8 mouse cellular contexts compared by ENCODE assay signal in genomic region chr7:123370700-123371099, GRCm38 (mm10). TPM values are rescaled to one million over a fixed set of nuclear protein-coding genes. Genes with fewer than 3 reads are reported as not detected.
A peak's percentile ranks its signal among the peaks of the same experiment; 100 is the strongest.
DNase-seq lines count a peak whose midpoint lies in the region; ATAC-seq and TF ChIP-seq lines count a peak whose summit lies in the region.

No protein-coding gene starts in this region.

- no peak for TF ChIP-seq CTCF in kidney, postnatal 0 days (IDR thresholded peaks at IDR 0.05; ENCODE audit: low read depth)

- H3K4me2 ChIP-seq in kidney, postnatal 0 days (ENCODE audit: low read length) = peak overlapping the region; percentile 89

- peaks cover 20% of the 10 kb centered on the region for H3K4me1 ChIP-seq in kidney, postnatal 0 days (replicated peaks; ENCODE audit: insufficient read depth, low read length)
- H3K4me1 ChIP-seq in embryonic facial prominence, embryonic 10.5 days = peaks cover 36% of the 10 kb centered on the region

- H3K9ac ChIP-seq in kidney, postnatal 0 days (ENCODE audit: low read depth, low read length) = peak overlapping the region; percentile 86

- peak; percentile 5 for DNase-seq in kidney, postnatal 0 days (ENCODE audit: low spot score)
- no peak for DNase-seq in kidney, adult 18-20 months
- no peak for DNase-seq in embryonic facial prominence, embryonic 10.5 days (ENCODE audit: low spot score)
- DNase-seq in induced T-regulatory cell, adult 2 months (ENCODE audit: low read depth) = peak; percentile 35
- DNase-seq in naive thymus-derived CD4-positive, alpha-beta T cell, adult 2 months (ENCODE audit: low read depth) = peak; percentile 25
- no peak for DNase-seq in spleen, postnatal 10 days (ENCODE audit: low spot score in 2 of 2)
- DNase-seq in thymus, postnatal 25 days = no peak

- H3K27me3 ChIP-seq in kidney, postnatal 0 days (ENCODE audit: insufficient read depth, low read length) = no peaks in the 10 kb centered on the region
- H3K27me3 ChIP-seq in embryonic facial prominence, embryonic 10.5 days (replicated peaks; ENCODE audit: low read depth, poor library complexity, severe bottlenecking) = no peaks in the 10 kb centered on the region

- ATAC-seq in kidney, postnatal 0 days (replicated peaks; ENCODE audit: low FRiP score, low read depth) = no peak
- no peak for ATAC-seq in inflammation-experienced regulatory T-cells, adult 6 months

- peak overlapping the region; percentile 86 for H3K27ac ChIP-seq in kidney, postnatal 0 days
- peak overlapping the region; percentile 93 for H3K27ac ChIP-seq in embryonic facial prominence, embryonic 10.5 days (replicated peaks)

- no peaks in the 10 kb centered on the region for H3K9me3 ChIP-seq in kidney, postnatal 0 days (replicated peaks; ENCODE audit: low read length)
- H3K9me3 ChIP-seq in embryonic facial prominence, embryonic 10.5 days = no peaks in the 10 kb centered on the region

- WGBS in kidney, postnatal 0 days = 37% methylated on average over 9 of the region's 9 CpGs
- WGBS in embryonic facial prominence, embryonic 10.5 days = 49% methylated on average over 9 of the region's 9 CpGs

- H3K36me3 ChIP-seq in kidney, postnatal 0 days (ENCODE audit: insufficient read depth, low read length) = no peaks in the 10 kb centered on the region
- no peaks in the 10 kb centered on the region for H3K36me3 ChIP-seq in embryonic facial prominence, embryonic 10.5 days (replicated peaks)

- H3K4me3 ChIP-seq in kidney, postnatal 0 days (replicated peaks; ENCODE audit: low read depth, low read length) = peak overlapping the region; percentile 87
- H3K4me3 ChIP-seq in embryonic facial prominence, embryonic 10.5 days = peak overlapping the region; percentile 80

RNA-seq across cellular contexts. Expression of gene Arhgap17, which starts 1.0 kb away (rescaled TPM):
- polyA plus RNA-seq in kidney, postnatal 0 days (2015; fragmentation: Nextera tagmentation; extraction: Ambion mirVana) = 17.6 TPM in 2 replicates
- polyA plus RNA-seq in embryonic facial prominence, embryonic 10.5 days (2016; fragmentation: Nextera tagmentation; extraction: Ambion mirVana) = 28.5 and 32.3 TPM in 2 replicates
- 10 to 100 TPM; 19.5 to 23.4 (median 22.6) TPM for polyA plus RNA-seq in inflammation-experienced regulatory T-cells, adult 6 months (2017; shearing (Covaris generic))

RNA-seq across cellular contexts. Expression of gene Lcmt1, which starts 1.1 kb away (rescaled TPM):
- polyA plus RNA-seq in kidney, postnatal 0 days (2015; fragmentation: Nextera tagmentation; extraction: Ambion mirVana) = 57.0 and 58.2 TPM in 2 replicates
- 49.6 and 53.5 TPM in 2 replicates for polyA plus RNA-seq in embryonic facial prominence, embryonic 10.5 days (2016; fragmentation: Nextera tagmentation; extraction: Ambion mirVana)
- polyA plus RNA-seq in inflammation-experienced regulatory T-cells, adult 6 months (2017; shearing (Covaris generic)) = 10 to 100 TPM; 28.0 to 33.4 (median 30.3) TPM

Comparison
In these comparisons a context has a peak if more than half of its experiments do, and no peak if none do; other contexts are left out.
1. DNase-seq: peak in kidney, postnatal 0 days (single experiment), induced T-regulatory cell, adult 2 months (single experiment) and naive thymus-derived CD4-positive, alpha-beta T cell, adult 2 months (single experiment); none in kidney, adult 18-20 months (single experiment), embryonic facial prominence, embryonic 10.5 days (single experiment), spleen, postnatal 10 days (0 of 2) and thymus, postnatal 25 days (single experiment).